Mouse (Mus musculus): ENCODE data around the gene Gm8165. TPM values are rescaled to one million over a fixed set of nuclear protein-coding genes. Genes with fewer than 3 reads are reported as not detected.
"Not testable (repeated sequence)": the region's sequence is repeated elsewhere in the genome, so short reads cannot be mapped to it uniquely, and the experiment has no call there.

Gm8165 gene
- not detected for polyA plus RNA-seq (2021)

DNA sequence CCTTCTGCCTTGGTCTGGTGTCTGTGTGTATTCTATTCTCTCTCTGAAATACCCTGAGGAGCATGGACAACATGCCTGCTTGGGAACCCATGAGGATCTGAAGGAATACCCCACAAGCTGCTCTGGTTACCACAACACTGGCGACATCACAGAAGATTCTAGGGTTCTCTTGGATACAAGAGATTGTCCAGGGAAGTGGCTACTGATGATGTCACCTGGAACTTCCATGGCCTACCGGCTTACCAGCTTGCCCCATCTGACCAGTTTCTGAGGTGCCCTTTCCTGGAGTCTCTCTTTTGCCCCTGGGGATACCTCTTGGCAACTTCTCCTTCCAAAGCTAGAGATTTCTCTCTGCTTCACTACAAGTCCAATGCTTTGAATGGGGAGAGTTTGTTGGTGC lies at the start of gene Gm8165:
TSS of gene Gm8165 (minus strand) at position 101 of the 400 bp plus-strand sequence.
- CTCF ChIA-PET; ATAC-seq; DNase-seq (ENCODE audit: low read depth, low spot score); in situ Hi-C loops (cut with MboI; ENCODE audit: low pct_unique_long_range_greater_than_20kb); H3K27me3 ChIP-seq; POLR2A ChIA-PET: not testable (repeated sequence)

DNA sequence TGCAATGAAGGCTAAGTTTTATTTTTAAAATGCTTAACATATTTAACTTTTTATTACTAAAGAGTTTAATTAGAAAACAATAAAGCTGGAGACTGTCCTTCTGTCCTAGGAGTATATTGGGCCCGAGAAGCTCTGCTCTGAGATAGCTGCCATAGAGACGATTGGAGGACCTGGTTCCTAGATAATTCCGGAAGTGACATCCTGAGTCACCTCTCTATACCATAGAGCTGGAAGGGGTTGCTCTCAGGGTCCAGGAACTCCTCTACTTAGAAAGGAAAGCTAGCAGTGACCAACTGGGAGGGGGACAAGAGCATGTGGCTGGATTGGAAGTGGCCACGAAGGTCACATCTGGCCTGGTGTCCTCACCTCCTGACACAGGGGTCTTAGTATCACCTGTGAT lies 20.6 kb upstream of the Gm8165 start, which contains the start of gene Gm7324:
TSS of gene Gm7324 (plus strand) at position 208 of the 400 bp plus-strand sequence.
- H3K27me3 ChIP-seq; ATAC-seq; DNase-seq (ENCODE audit: low read depth, low spot score); in situ Hi-C loops (cut with MboI; ENCODE audit: low pct_unique_long_range_greater_than_20kb); CTCF ChIA-PET; POLR2A ChIA-PET: not testable (repeated sequence)

Other genes with a start within 250 kb of the Gm8165 start
- gene Gm5799, start 133.6 kb downstream of the Gm8165 start, polyA plus RNA-seq (2021) = 0.85 TPM
- not detected for gene Gm17654, start 98.1 kb downstream of the Gm8165 start, polyA plus RNA-seq (2021)
- not detected for gene Gm10375, start 69.2 kb downstream of the Gm8165 start, polyA plus RNA-seq (2021)
- gene Gm7324, start 20.6 kb upstream of the Gm8165 start, polyA plus RNA-seq (2021) = 9.2 TPM
- gene Gm16506, start 50.3 kb upstream of the Gm8165 start, polyA plus RNA-seq (2021) = not detected
- not detected for gene Gm6526, start 70.7 kb upstream of the Gm8165 start, polyA plus RNA-seq (2021)
- gene Gm8180, start 107.5 kb upstream of the Gm8165 start, polyA plus RNA-seq (2021) = not detected
- gene Ear1, start 198.3 kb upstream of the Gm8165 start, polyA plus RNA-seq (2021) = not detected
- not detected for gene Ear10, start 246.4 kb upstream of the Gm8165 start, polyA plus RNA-seq (2021)
- 6.6 TPM for gene Gm8113, start 248.2 kb upstream of the Gm8165 start, polyA plus RNA-seq (2021)